Mouse (Mus musculus): ENCODE measurements around the gene Rapgef6. TPM values are rescaled to one million over a fixed set of nuclear protein-coding genes. Genes with fewer than 3 reads are reported as not detected.

Rapgef6 gene
- polyA plus RNA-seq (2012; rRNA removed), result 6.2 and 7.5 TPM in 2 replicates

DNA sequence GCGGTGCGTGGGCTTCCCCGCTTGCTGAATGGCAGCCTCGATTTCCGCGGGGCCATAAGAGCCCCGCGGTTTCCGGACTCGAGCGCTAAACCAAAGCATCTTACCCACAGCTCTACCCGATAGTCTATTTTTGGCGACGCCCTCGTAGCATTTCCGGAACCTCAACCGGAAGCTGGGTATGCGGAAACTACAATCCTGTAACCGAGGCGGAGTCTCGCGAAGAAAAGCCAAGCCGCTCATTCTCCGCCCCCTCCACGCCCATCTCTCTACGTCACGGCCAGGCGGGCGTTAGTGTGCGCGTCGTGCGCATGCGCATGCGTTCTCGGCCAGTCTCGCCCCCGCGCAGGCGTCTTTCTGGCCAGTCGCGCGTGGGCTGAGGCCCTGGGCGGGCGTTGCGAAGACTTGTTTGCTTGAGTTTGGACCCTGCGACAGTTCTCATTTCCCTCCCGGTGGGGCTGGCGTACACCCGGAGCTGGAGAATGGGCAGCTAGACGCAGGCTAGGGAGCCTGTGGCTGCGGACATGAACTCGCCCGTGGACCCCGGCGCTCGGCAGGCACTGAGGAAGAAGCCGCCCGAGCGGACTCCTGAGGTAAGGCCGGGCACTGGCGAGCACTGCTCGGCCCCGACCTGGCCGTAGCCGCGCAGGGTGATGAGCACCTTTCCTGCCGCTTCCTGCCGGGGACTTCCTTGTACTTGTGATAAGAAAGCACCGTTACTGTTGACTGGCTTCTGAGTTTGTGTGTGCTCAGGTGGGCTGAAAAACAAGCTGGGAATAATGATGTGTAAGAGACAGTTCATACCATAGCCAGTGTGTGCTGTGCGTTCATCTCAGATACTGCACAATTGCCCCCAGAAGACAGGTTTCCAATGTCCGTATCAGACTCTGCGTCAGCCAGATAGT is at the start of gene Rapgef6:
TSS of gene Rapgef6 (plus strand) at position 319 of the 902 bp plus-strand sequence.

Other genes with a start within 250 kb of the Rapgef6 start
- gene Acsl6, start 219.0 kb upstream of the Rapgef6 start, polyA plus RNA-seq (2012; rRNA removed), result 0.85 and 0.93 TPM in 2 replicates
- not detected in 2 replicates for gene Meikin, start 152.2 kb upstream of the Rapgef6 start, polyA plus RNA-seq (2012; rRNA removed)
- gene Fnip1, start 84.6 kb upstream of the Rapgef6 start, polyA plus RNA-seq (2012; rRNA removed), result 2.7 and 3.3 TPM in 2 replicates

Data from liver, embryonic 14 days (tissue).